Mouse (Mus musculus) heart, adult 2 months (tissue): Measurements from ENCODE around the gene Pear1. TPM values are rescaled to one million over a fixed set of nuclear protein-coding genes. Genes with fewer than 3 reads are reported as not detected.

Experiments used
- DNase-seq, 2 experiments: peaks; one replicate each; pipeline ENCODE4 v3.0.0; 2021
- H3K27ac ChIP-seq: fragments of 200-600 bp; 2 replicates; pipeline ENCODE4 v1.8.1; 2022
- H3K27me3 ChIP-seq: fragments of 200-500 bp; 2 replicates; pipeline ENCODE4 v1.6.1; 2012; ENCODE audit warnings: mild to moderate bottlenecking, low read length, inconsistent platforms, mixed read lengths; ENCODE audit not compliant: control insufficient read depth, insufficient read depth
- H3K36me3 ChIP-seq: fragments of 200-500 bp; 2 replicates; pipeline ENCODE4 v1.6.1; 2012; ENCODE audit warnings: low read length, inconsistent platforms; ENCODE audit not compliant: control insufficient read depth, insufficient read depth
- H3K4me1 ChIP-seq: fragments of 200-500 bp; 2 replicates; pipeline ENCODE4 v1.6.1; 2011; ENCODE audit warnings: low read length; ENCODE audit not compliant: control insufficient read depth, insufficient read depth
- H3K4me3 ChIP-seq: fragments of 200-600 bp; 2 replicates; pipeline ENCODE4 v1.8.1; 2022
- H3K79me2 ChIP-seq: fragments of 200-500 bp; replicated peaks from 2 replicates; pipeline ENCODE4 v1.6.1; 2012; ENCODE audit warnings: mild to moderate bottlenecking, inconsistent platforms, low read length, moderate library complexity, mixed read lengths; ENCODE audit not compliant: control insufficient read depth, insufficient read depth
- H3K9ac ChIP-seq: fragments of 200-500 bp; 2 replicates; pipeline ENCODE4 v1.6.1; 2012; ENCODE audit warnings: low read depth, mild to moderate bottlenecking, control low read depth, inconsistent platforms, low read length, mixed read lengths
- CTCF ChIP-seq: fragments of 200-600 bp; IDR thresholded peaks from 2 replicates; pipeline ENCODE4 v1.8.1; 2022; ENCODE audit warnings: antibody characterized with exemption, mild to moderate bottlenecking, moderate library complexity
- EP300 ChIP-seq: fragments of 200-500 bp; IDR thresholded peaks from 2 replicates; pipeline ENCODE4 v1.6.1; 2011; ENCODE audit warnings: low read depth, low read length, control low read depth; ENCODE audit not compliant: insufficient read depth
- POLR2A ChIP-seq: fragments of 200-500 bp; IDR thresholded peaks from 2 replicates; pipeline ENCODE4 v1.6.1; 2011; ENCODE audit warnings: mild to moderate bottlenecking, low read depth, low read length, control low read depth; ENCODE audit not compliant: insufficient read depth
- WGBS: fragments of 180-500 bp; shearing (Covaris S2); methylation state at CpG from one replicate; pipeline ENCODE4 v1.1.7; 2018; 5-methylcytosine and 5-hydroxymethylcytosine counted together
- intact Hi-C: fragments of 180-260 bp; cut with DNase I; formaldehyde crosslinking; loops from one replicate; pipeline ENCODE4 v1.15.1; 2025
- polyA plus RNA-seq: library from polyadenylated mRNA; depleted of rRNA; stranded (reverse); fragments of >200 nt; gene quantifications from 2 replicates; pipeline ENCODE4 v1.2.3, GENCODE M21; 2012
- total RNA-seq, 2 experiments: library from RNA; stranded (reverse); gene quantifications; 2 replicates each; pipeline ENCODE4 v1.2.3; 2021

Gene Pear1
- total and polyA plus RNA-seq, 3 experiments = 17.1 to 42.5 (median 18.7) TPM

- Histone ChIP-seq H3K4me3 (no peak overlapping the region), H3K27me3 (0 out of 2 replicates have a peak, but pooled peaks cover 1% of the 10 kb centered on the region), H3K27ac (no peak overlapping the region), H3K36me3 (no peaks in the 10 kb centered on the region), H3K4me1 (no peaks in the 10 kb centered on the region), H3K9ac (no peak overlapping the region), H3K79me2 (no peaks in the 10 kb centered on the region)
- DNase-seq = peak; percentile 63 to 82
- intact Hi-C loops = loop anchor here (1.0 to 2.0 kb wide), 2 partner anchors 43 to 68 kb away; partner anchors contain the start of gene Ntrk1
- 1% methylated on average over 4 of the region's 4 CpGs for WGBS
- TF ChIP-seq POLR2A (no peak), EP300 (no peak), CTCF (no peak; the same call in 1 of the 2 replicates)
Measured at GRCm38 (mm10) chr3:87838622-87839021, 14.5 kb upstream of the Pear1 start.

GRCm38 (mm10) chr3:87833482-87833881 lies 9.4 kb upstream of the Pear1 start:
- Histone ChIP-seq H3K79me2 (no peaks in the 10 kb centered on the region), H3K36me3 (no peaks in the 10 kb centered on the region), H3K27me3 (no peaks in the 10 kb centered on the region), H3K27ac (no peak overlapping the region), H3K4me1 (no peaks in the 10 kb centered on the region), H3K9ac (no peak overlapping the region), H3K4me3 (no peak overlapping the region)
- no peak for DNase-seq
- 58% methylated on average over 5 of the region's 5 CpGs for WGBS
- intact Hi-C loops = no loop called here
- TF ChIP-seq CTCF = peak; percentile 29
- TF ChIP-seq POLR2A = no peak

- H3K27ac ChIP-seq = no peak overlapping the region
- no peaks in the 10 kb centered on the region for H3K4me1 ChIP-seq
- TF ChIP-seq EP300 (no peak), POLR2A (no peak), CTCF (no peak)
- H3K9ac ChIP-seq = no peak overlapping the region
- intact Hi-C loops = no loop called here
- H3K27me3 ChIP-seq = no peaks in the 10 kb centered on the region
- H3K79me2 ChIP-seq = no peaks in the 10 kb centered on the region
- H3K4me3 ChIP-seq = no peak overlapping the region
- H3K36me3 ChIP-seq = no peaks in the 10 kb centered on the region
- no peak for DNase-seq
- 73% methylated on average over 7 of the region's 7 CpGs for WGBS
Measured at GRCm38 (mm10) chr3:87832109-87832859, 8.2 kb upstream of the Pear1 start.

DNA sequence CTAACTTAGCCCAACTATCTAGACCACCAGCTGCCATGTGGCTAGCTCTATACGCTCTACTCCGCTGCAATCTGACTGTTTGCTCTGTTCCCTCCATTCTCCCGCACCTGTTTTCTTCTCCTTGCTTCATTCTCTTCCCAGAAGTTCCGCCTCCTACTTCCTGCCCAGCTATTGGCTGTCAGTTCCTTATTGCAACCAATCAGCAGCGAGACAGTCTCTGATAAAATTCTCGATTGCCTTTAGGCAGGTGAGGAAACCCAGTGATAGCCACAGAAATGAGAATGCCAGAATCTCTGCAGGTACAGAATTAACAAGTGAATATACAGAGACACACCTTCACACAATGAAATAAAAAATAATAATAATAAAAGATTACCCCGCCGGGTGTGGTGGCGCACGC lies 4.9 kb upstream of the Pear1 start:
- H3K4me3 ChIP-seq = no peak overlapping the region
- DNase-seq = no peak
- 48% methylated on average over 10 of the region's 10 CpGs for WGBS
- no peak overlapping the region for H3K27ac ChIP-seq
- no peaks in the 10 kb centered on the region for H3K4me1 ChIP-seq
- H3K36me3 ChIP-seq = no peaks in the 10 kb centered on the region
- TF ChIP-seq CTCF (no peak), EP300 (no peak), POLR2A (no peak)
- intact Hi-C loops = no loop called here
- H3K27me3 ChIP-seq = no peaks in the 10 kb centered on the region
- H3K79me2 ChIP-seq = no peaks in the 10 kb centered on the region
- H3K9ac ChIP-seq = no peak overlapping the region

DNA sequence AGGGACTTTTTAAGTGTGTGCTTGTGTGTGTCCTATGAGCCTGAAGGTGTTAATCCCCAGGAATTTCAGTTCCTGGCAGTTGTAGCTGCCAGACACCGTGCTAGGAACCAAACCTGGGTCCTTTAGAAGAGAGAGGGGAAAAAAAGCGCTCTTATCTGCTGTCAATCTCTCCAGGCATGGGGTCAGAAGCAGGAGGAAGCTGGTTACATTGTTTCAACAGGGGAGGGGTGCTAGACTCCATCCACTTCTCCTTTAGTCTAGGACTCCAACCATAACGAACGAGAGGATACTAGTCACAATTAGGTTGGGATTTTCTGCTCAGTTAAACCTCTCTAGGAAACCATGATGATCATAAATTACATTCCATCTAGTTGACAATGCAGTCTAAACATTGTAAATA lies 4.3 kb upstream of the Pear1 start:
- H3K4me3 ChIP-seq = no peak overlapping the region
- intact Hi-C loops = no loop called here
- no peaks in the 10 kb centered on the region for H3K79me2 ChIP-seq
- no peaks in the 10 kb centered on the region for H3K4me1 ChIP-seq
- no peak for DNase-seq
- no peak for TF ChIP-seq CTCF
- TF ChIP-seq EP300 = no peak
- TF ChIP-seq POLR2A = no peak
- no peak overlapping the region for H3K9ac ChIP-seq
- 29% methylated on average over 4 of the region's 4 CpGs for WGBS
- H3K27me3 ChIP-seq = no peaks in the 10 kb centered on the region
- no peak overlapping the region for H3K27ac ChIP-seq
- no peaks in the 10 kb centered on the region for H3K36me3 ChIP-seq

DNA sequence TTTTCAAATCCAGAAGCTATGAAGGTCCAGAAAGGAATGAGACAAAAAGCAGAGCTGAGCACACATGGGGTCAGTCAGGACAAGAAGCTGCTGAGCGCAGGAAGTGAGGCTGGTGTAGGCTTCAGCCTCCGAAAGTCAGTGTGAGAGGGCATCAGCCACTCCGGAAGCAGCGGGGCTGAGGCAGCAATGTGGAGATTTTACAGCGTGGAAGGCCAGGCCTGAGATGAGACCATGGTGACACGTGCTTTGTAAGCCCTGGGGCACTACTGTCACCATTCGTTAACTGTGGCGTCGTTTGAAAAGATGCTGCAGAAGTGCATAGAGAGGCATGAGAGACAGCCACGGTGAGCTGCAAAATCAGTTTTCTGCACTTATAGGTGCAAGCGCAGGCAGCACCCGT lies 5.9 kb downstream of the Pear1 start:
- Histone ChIP-seq H3K4me3 (no peak overlapping the region), H3K79me2 (no peaks in the 10 kb centered on the region), H3K36me3 (no peaks in the 10 kb centered on the region), H3K9ac (no peak overlapping the region), H3K27me3 (no peaks in the 10 kb centered on the region), H3K4me1 (peaks cover 1% of the 10 kb centered on the region; the same call in 1 of the 2 replicates), H3K27ac (no peak overlapping the region)
- DNase-seq = no peak
- 78% methylated on average over 12 of the region's 12 CpGs for WGBS
- TF ChIP-seq CTCF (no peak), POLR2A (no peak), EP300 (no peak)
- intact Hi-C loops = loop anchor here (5.0 kb wide), 1 partner anchor 61 kb away; no protein-coding TSS in a partner anchor
